Mouse (Mus musculus) bone marrow, adult 2 months (tissue): ENCODE measurements at regions not wholly inside any gene's neighbourhood (a gene's known extent, or its start where the extent isn't known, plus 50 kb on each side); places are given as distances from the start of the nearest gene placed in this dataset.

ENCODE experiments used
- H3K27ac ChIP-seq: fragments of 200-500 bp; 2 replicates; pipeline ENCODE4 v1.5.1; 2012; ENCODE audit warnings: low read depth, mild to moderate bottlenecking, control low read depth, inconsistent platforms, low read length; ENCODE audit not compliant: control insufficient read depth, poor library complexity, insufficient read depth
- H3K4me1 ChIP-seq: fragments of 200-500 bp; 2 replicates; pipeline ENCODE4 v1.6.1; 2011; ENCODE audit warnings: low read length; ENCODE audit not compliant: control insufficient read depth, insufficient read depth
- H3K4me3 ChIP-seq: fragments of 200-500 bp; replicated peaks from 2 replicates; pipeline ENCODE3; 2011; ENCODE audit warnings: mild to moderate bottlenecking, low read depth, low read length, control low read depth; ENCODE audit not compliant: control insufficient read depth
- CTCF ChIP-seq: fragments of 200-500 bp; IDR thresholded peaks from 2 replicates; pipeline ENCODE4 v1.5.1; 2011; ENCODE audit warnings: low read length, control low read depth; ENCODE audit not compliant: control insufficient read depth, insufficient read depth
- POLR2A ChIP-seq: fragments of 200-500 bp; IDR thresholded peaks from 2 replicates; pipeline ENCODE4 v1.6.1; 2011; ENCODE audit warnings: low read depth, mild to moderate bottlenecking, control low read depth, low read length, borderline replicate concordance; ENCODE audit not compliant: control insufficient read depth
- WGBS: fragments of 180-500 bp; shearing (Covaris S2); methylation state at CpG from one replicate; pipeline ENCODE4 v1.1.7; 2018; 5-methylcytosine and 5-hydroxymethylcytosine counted together

DNA sequence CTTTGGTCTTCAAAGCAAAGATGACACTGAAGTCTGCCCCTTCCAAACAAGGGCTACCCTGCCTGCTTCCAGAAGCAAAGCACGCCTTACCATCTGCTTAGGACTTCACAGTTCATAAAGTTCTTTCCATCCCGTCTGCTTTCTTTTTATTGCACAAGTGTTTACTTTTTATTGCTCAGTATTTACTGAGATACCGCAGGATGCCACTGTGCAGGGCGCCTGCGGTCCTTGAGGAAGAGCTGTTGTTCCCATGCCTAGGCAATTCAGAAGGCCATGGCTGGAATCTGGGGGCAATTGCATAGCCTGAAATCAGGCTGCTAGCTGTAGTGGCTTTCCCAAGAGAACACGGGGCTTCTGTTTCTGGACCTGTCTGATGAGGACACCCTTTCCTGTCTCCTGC lies 1255.8 kb upstream of the A1bg start:
- Histone ChIP-seq H3K27ac (no peak overlapping the region), H3K4me1 (no peaks in the 10 kb centered on the region; the same call in 1 of the 2 replicates), H3K4me3 (no peak overlapping the region)
- 68% methylated on average over 6 of the region's 6 CpGs for WGBS
- TF ChIP-seq POLR2A (no peak), CTCF (no peak)

DNA sequence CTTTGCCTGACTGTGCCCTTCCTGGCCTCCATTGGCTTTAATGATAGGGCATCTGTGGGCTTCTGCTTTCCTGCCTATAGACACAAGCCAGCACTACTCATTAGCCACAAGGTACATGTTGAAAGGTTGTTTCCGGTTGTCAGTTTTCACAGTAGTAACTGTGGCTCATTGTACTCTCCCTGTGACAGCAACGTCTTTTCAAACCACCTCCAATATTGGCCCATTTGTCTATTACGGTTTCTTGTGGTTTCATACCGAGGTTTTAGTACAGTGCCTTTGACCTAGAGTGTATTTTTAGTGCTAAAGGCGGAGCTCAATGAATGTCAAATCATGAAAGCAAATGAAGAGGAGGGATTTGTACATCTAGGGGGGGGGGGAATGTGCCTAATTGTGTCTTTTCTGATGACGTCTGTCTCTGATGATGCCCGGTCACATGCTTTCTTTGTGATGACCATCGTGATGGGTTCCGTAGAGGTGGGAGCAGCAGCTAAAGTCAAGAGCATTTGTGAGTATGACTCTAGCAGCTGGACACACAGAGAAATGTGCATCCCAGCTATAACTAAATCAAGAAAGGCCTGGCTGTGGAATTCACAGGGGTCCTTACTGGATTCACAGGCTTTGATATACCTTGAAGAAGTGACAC lies 1255.1 kb upstream of the A1bg start:
- 47% methylated on average over 9 of the region's 9 CpGs for WGBS
- no peaks in the 10 kb centered on the region; the same call in 1 of the 2 replicates for H3K4me1 ChIP-seq
- no peak overlapping the region for H3K27ac ChIP-seq

DNA sequence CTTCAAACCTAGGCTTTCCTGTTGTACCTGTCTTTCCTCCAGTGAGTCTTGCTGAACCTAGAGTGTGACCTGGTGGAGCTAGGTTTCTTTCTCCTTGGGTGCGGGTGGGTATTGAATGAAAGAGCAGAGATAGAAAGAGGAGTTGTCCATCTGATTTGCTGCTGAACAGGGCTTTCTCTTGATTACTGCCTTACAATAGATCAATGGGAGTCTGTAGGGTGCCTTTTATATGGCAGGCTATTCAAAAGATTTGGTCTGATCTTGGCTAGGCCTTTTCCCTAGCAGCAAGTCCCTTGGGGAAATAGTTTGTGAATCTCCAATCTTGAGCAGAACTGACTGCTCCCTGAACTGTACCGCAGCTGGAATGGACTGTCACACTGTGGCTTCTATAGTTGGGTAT lies 1253.3 kb upstream of the A1bg start:
- Histone ChIP-seq H3K4me3 (no peak overlapping the region), H3K27ac (no peak overlapping the region), H3K4me1 (peaks cover 3% of the 10 kb centered on the region)
- 90% methylated on average over 2 of the region's 2 CpGs for WGBS
- TF ChIP-seq CTCF (no peak), POLR2A (no peak)

More for the DNA sequence above, 1255.1 kb upstream of the A1bg start:
- TF ChIP-seq POLR2A (no peak), CTCF (no peak)
- no peak overlapping the region for H3K4me3 ChIP-seq

DNA sequence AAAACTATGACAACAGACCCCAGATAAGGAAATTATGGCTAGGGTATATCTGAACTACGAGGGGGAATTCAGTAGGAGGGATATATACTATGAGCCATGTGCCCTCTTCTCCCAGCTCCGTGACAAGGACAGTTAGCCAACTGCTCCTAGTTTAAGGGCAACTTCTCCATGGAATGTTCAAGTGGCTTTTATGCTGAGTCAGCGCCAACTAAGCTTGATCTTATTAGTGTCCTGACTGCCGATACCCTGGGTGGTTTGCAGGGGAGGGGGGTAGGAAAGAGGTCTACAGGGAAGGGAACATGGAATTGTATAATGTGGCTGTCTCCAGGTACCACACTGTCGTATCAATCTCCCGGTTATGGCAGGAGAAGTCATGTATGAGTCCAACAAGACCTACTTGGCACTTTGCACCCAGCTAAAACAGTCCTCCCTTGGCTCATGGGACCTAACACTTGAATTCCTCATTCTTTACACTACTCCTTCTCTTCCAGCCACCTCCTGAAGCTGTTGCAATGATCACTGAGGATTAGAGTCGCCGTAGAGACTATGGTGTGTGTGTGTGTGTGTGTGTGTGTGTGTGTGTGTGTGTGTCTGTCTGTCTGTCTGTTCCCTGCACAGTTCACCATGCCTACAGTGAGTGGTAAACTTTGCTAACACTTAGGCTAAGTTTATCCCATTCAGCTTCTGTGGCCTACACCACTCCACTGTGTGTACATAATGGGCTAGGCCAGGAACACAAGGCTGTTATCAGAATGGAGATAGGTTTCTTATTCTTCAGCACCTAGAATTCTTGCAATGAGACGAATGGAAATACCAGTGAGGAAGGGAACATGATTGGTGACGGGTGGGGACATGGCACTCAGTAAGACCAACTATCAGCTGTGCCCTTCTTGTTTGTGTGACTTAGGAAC lies 1251.1 kb upstream of the A1bg start:
- H3K4me3 ChIP-seq, result no peak overlapping the region
- no peak overlapping the region for H3K27ac ChIP-seq
- H3K4me1 ChIP-seq, result peaks cover 4% of the 10 kb centered on the region
- no peak for TF ChIP-seq CTCF
- no peak for TF ChIP-seq POLR2A
- WGBS, result 81% methylated on average over 10 of the region's 10 CpGs

DNA sequence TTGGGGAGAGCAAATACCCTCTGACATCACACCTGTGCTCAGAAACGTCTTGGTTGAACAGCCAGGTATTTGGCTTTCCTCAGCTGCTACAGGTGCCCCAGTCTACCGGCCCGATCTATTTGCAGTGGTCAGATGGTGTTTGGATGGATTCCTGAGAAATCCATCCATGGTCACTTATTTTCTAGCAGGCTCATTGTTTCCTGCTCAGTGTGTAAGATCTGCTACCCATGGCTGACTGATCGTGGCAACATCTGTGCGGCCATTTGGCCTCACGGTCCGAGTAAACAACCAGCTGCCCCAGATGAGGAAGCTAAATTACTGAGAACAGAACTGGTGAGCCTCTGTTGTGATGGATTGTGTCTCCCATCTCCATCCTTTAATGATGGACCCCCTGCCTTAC lies 1248.8 kb upstream of the A1bg start:
- TF ChIP-seq CTCF (no peak), POLR2A (no peak)
- H3K4me1 ChIP-seq, result peaks cover 4% of the 10 kb centered on the region
- no peak overlapping the region for H3K4me3 ChIP-seq
- peak overlapping the region; percentile 18; the same call in 1 of the 2 replicates for H3K27ac ChIP-seq
- 72% methylated on average over 7 of the region's 7 CpGs for WGBS

DNA sequence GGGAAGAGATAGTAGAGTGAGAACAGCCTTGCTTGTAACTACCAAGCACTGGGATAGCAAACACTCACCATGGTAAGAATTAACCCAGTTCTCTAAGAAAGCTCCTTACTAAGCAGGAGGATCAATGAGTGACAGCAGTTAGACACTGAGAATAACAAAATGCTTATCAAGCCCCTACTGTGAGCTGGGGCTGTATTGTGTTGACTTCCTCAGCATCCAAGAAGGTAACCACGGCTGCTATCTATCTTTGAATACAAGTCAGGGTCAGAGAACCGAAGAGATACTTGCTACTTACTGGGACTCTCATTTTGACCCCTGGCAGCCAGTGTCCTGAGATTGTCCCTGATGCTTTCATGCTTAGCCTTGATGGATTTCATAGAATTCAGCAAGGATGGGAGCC lies 1248.4 kb upstream of the A1bg start:
- WGBS, result 51% methylated on average over 2 of the region's 2 CpGs
- H3K4me3 ChIP-seq, result no peak overlapping the region

DNA sequence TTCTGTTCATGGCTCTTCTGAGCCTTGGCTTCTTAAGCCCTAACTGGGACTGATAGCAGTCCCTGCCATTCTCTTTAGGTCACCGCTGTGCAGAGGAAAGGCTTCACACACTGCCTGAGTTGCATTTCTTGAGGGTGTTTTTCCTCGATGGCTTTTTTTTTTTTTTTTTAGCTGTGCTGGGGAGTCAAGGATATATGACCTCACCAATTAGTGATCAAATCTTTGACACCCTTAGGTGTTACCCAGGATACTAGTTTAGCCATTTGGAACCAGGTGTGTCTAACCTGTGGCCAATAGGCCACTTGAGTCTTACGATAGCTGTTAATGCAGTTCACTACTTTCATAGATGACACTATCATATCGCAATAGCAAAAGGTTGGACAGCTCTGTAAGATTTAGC lies 1247.5 kb upstream of the A1bg start:
- 86% methylated on average over 4 of the region's 4 CpGs for whole genome bisulfite sequencing
- H3K4me1 ChIP-seq, result peaks cover 4% of the 10 kb centered on the region
- H3K4me3 ChIP-seq, result no peak overlapping the region
- TF ChIP-seq CTCF (no peak), POLR2A (no peak)
- peak overlapping the region; percentile 47 for H3K27ac ChIP-seq

More for the DNA sequence above, 1248.4 kb upstream of the A1bg start:
- Histone ChIP-seq H3K4me1 (peaks cover 4% of the 10 kb centered on the region), H3K27ac (peak overlapping the region; percentile 18; the same call in 1 of the 2 replicates)
- TF ChIP-seq CTCF, result no peak
- no peak for TF ChIP-seq POLR2A

DNA sequence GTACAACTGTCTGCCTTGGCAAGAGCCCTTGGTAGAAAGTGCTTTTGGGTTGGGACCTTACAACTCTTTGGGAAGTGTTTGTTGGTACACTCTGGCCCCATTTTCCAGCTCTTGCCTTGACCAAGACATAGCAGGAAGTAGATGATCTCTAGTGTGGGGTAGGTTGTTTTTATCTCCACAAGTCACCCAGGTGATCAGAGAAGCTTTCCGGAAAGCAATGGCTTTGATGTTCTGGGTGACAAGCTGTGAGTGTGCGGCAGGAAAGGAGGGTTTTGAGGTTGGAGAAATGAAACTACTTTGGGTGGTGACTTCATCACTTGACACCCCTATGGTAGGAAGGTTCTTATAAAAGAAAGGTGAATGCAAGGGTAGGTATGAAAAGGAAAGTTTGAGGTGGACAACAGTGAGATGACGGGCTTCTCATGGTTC lies 1246.8 kb upstream of the A1bg start:
- H3K4me3 ChIP-seq, result no peak overlapping the region

More for the DNA sequence above, 1246.8 kb upstream of the A1bg start:
- peaks cover 4% of the 10 kb centered on the region for H3K4me1 ChIP-seq
- peak overlapping the region; percentile 47; the same call in 1 of the 2 replicates for H3K27ac ChIP-seq
- TF ChIP-seq POLR2A (no peak), CTCF (no peak)
- 50% methylated on average over 3 of the region's 3 CpGs for WGBS
